In the genomic region with DNA sequence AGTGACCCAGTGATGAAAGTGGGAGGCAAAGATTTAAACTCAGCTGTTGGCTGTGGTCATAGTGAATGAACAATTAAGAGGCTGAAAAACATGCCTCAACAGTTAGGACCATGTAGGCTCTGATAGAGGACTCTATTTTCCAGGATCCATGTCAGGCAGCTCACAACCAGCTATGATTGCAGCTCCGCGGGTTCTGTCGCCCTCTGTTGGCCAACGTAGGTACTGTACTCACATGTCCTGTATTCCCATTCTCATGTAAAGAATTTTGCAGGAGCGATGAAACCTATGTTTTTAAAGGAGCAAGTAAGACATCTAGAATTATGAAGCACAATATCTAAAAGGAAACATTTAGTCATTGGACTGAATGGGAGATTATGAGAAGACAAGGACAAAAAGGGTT, we compare ENCODE assay signal across 9 mouse cellular contexts.
DNase-seq lines count a peak whose midpoint lies in the region; ATAC-seq and TF ChIP-seq lines count a peak whose summit lies in the region.
"Had no signal": no experiment of that assay in that cellular context is flagged by ENCODE, and none has a peak within 500 bp of the region (broad histone marks: within the 10 kb centered on the region; RNA-seq: fewer than 3 reads in every experiment).

No protein-coding gene starts in this region.

- DNase-seq in R1 (ENCODE audit: low read depth, low spot score), result peak; percentile 20
- DNase-seq in left cerebral cortex, postnatal 25 days (ENCODE audit: low spot score in 2 of 2), result peak; percentile 2 to 14
- DNase-seq in right cerebral cortex, postnatal 14 days, result peak; percentile 27
- no peak for DNase-seq in T-cell, adult 2 months (ENCODE audit: low spot score)

- no peak for ATAC-seq in intestine, postnatal 0 days
- no peak for ATAC-seq in intestine, embryonic 16.5 days

- no peaks in the 10 kb centered on the region for H3K9me3 ChIP-seq in intestine, postnatal 0 days (ENCODE audit: control insufficient read depth)
- no peaks in the 10 kb centered on the region for H3K9me3 ChIP-seq in intestine, embryonic 16.5 days (ENCODE audit: control insufficient read depth, low read length)
- no peaks in the 10 kb centered on the region for H3K9me3 ChIP-seq in E14TG2a.4 (ENCODE audit: low read length)
- H3K9me3 ChIP-seq: limb, embryonic 15.5 days had no signal

- 19% methylated on average over 5 of the region's 5 CpGs for WGBS in intestine, postnatal 0 days
- WGBS in intestine, embryonic 16.5 days, result 17% methylated on average over 5 of the region's 5 CpGs

- H3K27ac ChIP-seq in intestine, postnatal 0 days (ENCODE audit: low read depth, low read length), result no peak overlapping the region
- H3K27ac ChIP-seq in intestine, embryonic 16.5 days (ENCODE audit: low read length), result no peak overlapping the region
- H3K27ac ChIP-seq in cortical plate, adult 2 months (ENCODE audit: insufficient read depth, low read length), result no peak overlapping the region
- H3K27ac ChIP-seq: limb, embryonic 15.5 days had no signal

- no peaks in the 10 kb centered on the region for H3K27me3 ChIP-seq in intestine, postnatal 0 days (replicated peaks; ENCODE audit: control insufficient read depth, insufficient read depth, low read length)
- H3K27me3 ChIP-seq in intestine, embryonic 16.5 days (replicated peaks; ENCODE audit: control insufficient read depth, insufficient read depth, low read length), result no peaks in the 10 kb centered on the region
- no peaks in the 10 kb centered on the region for H3K27me3 ChIP-seq in E14TG2a.4 (ENCODE audit: insufficient read depth, low read length)
- H3K27me3 ChIP-seq: limb, embryonic 15.5 days had no signal

- intact Hi-C loops in left cerebral cortex, postnatal 25 days (cut with DNase I), result no loop called here

- H3K36me3 ChIP-seq in intestine, postnatal 0 days (ENCODE audit: control insufficient read depth, insufficient read depth), result no peaks in the 10 kb centered on the region
- H3K36me3 ChIP-seq in intestine, embryonic 16.5 days (ENCODE audit: control insufficient read depth, insufficient read depth, low read length), result no peaks in the 10 kb centered on the region
- H3K36me3 ChIP-seq in E14TG2a.4 (ENCODE audit: insufficient read depth, low read length), result no peaks in the 10 kb centered on the region
- H3K36me3 ChIP-seq: limb, embryonic 15.5 days had no signal

- no peak overlapping the region for H3K4me3 ChIP-seq in intestine, postnatal 0 days (ENCODE audit: low read depth, low read length)
- H3K4me3 ChIP-seq in intestine, embryonic 16.5 days (ENCODE audit: low read length), result no peak overlapping the region
- no peak overlapping the region for H3K4me3 ChIP-seq in E14TG2a.4 (replicated peaks; ENCODE audit: low read length)
- no peak overlapping the region for H3K4me3 ChIP-seq in cortical plate, adult 2 months (ENCODE audit: insufficient read depth, low read length)
- H3K4me3 ChIP-seq: limb, embryonic 15.5 days had no signal

- no peak overlapping the region for H3K9ac ChIP-seq in intestine, postnatal 0 days (ENCODE audit: low read depth, low read length)
- H3K9ac ChIP-seq in intestine, embryonic 16.5 days (ENCODE audit: low read depth, low read length), result no peak overlapping the region
- H3K9ac ChIP-seq: limb, embryonic 15.5 days had no signal

- no peak for TF ChIP-seq POLR2A in cortical plate, adult 2 months (IDR thresholded peaks at IDR 0.05; ENCODE audit: extremely low read depth, insufficient read depth, low read length)

- no peaks in the 10 kb centered on the region for H3K4me1 ChIP-seq in intestine, postnatal 0 days (replicated peaks; ENCODE audit: control insufficient read depth, insufficient read depth, low read length)
- H3K4me1 ChIP-seq in intestine, embryonic 16.5 days (ENCODE audit: control insufficient read depth, insufficient read depth, low read length), result no peaks in the 10 kb centered on the region
- no peaks in the 10 kb centered on the region for H3K4me1 ChIP-seq in E14TG2a.4 (replicated peaks; ENCODE audit: low read depth, low read length)
- H3K4me1 ChIP-seq in cortical plate, adult 2 months (ENCODE audit: control insufficient read depth, insufficient read depth, low read length), result no peaks in the 10 kb centered on the region
- H3K4me1 ChIP-seq: limb, embryonic 15.5 days had no signal

- peak; percentile 70 for TF ChIP-seq CTCF in intestine, postnatal 0 days (IDR thresholded peaks at IDR 0.05; ENCODE audit: low read depth)
- TF ChIP-seq CTCF in E14TG2a.4 (conservative IDR thresholded peaks at IDR 0.05; ENCODE audit: low read length), result peak; percentile 64
- TF ChIP-seq CTCF in cortical plate, adult 2 months (IDR thresholded peaks at IDR 0.05; ENCODE audit: extremely low read depth, insufficient read depth, low read length), result peak; percentile 37

- no peak overlapping the region for H3K4me2 ChIP-seq in intestine, postnatal 0 days (replicated peaks; ENCODE audit: low read depth)
- no peak overlapping the region for H3K4me2 ChIP-seq in intestine, embryonic 16.5 days (ENCODE audit: low read depth, low read length)
- H3K4me2 ChIP-seq: limb, embryonic 15.5 days had no signal
